Mouse (Mus musculus): ENCODE measurements at regions not wholly inside any gene's neighbourhood (a gene's known extent, or its start where the extent isn't known, plus 50 kb on each side); places are given as distances from the start of the nearest gene placed in this dataset.

DNA sequence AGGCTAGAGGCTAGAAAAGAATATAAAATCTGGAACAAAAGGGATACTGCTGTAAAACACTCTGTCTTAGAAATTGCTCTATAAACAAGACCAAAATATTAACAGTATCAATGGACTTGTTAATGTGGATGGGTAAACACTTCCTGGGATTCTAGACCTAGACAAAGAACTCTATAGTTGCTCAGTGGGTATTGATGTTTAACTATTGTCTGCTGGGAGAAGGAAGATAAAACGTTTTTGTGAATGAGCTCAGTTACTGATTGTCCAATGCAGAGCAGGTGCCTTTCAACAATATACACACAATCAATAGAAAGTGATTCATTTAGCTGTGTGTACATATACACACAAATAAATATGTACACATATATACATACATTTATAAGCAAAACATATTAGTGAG lies 538.5 kb upstream of the Pcdh20 start:
- Histone ChIP-seq H3K9me3 (replicated peaks; ENCODE audit: low read length) (no peaks in the 10 kb centered on the region), H3K27me3 (ENCODE audit: insufficient read depth, low read length) (no peaks in the 10 kb centered on the region), H3K36me3 (ENCODE audit: insufficient read depth, low read length) (no peaks in the 10 kb centered on the region), H3K4me1 (replicated peaks; ENCODE audit: insufficient read depth, low read length) (no peaks in the 10 kb centered on the region), H3K4me3 (replicated peaks; ENCODE audit: low read depth, low read length) (no peak overlapping the region), H3K27ac (no peak overlapping the region), H3K4me2 (ENCODE audit: low read length) (no peak overlapping the region), H3K9ac (ENCODE audit: low read depth, low read length) (no peak overlapping the region)
- DNase-seq (ENCODE audit: low spot score) = no peak
- 52% methylated on average over 1 of the region's 1 CpGs for WGBS
- ATAC-seq (replicated peaks; ENCODE audit: low FRiP score, low read depth) = no peak
- no peak for TF ChIP-seq CTCF (IDR thresholded peaks at IDR 0.05; ENCODE audit: low read depth)

DNA sequence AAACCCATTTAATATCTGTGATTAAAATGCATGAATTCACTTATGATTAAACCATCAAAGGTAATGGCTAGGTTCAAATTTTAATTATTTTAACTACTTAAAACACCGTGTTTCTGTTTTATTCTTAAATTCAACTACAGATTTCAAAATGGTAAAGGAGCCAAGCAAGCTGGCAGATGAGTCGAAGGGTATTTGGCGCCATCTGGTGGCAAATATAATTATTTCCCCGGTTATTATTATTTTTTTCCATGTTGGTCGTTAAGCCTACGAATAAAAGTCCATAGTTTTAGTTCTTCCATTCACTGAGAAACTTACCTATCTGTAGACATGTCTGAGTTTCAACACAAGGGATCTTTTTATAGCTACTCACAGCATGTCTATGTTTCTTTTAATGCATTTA lies 510.7 kb upstream of the Pcdh20 start:
- Histone ChIP-seq H3K27me3 (ENCODE audit: insufficient read depth, low read length) (no peaks in the 10 kb centered on the region), H3K4me3 (replicated peaks; ENCODE audit: low read depth, low read length) (no peak overlapping the region), H3K4me1 (replicated peaks; ENCODE audit: insufficient read depth, low read length) (no peaks in the 10 kb centered on the region), H3K9ac (ENCODE audit: low read depth, low read length) (no peak overlapping the region), H3K27ac (no peak overlapping the region), H3K36me3 (ENCODE audit: insufficient read depth, low read length) (no peaks in the 10 kb centered on the region), H3K4me2 (ENCODE audit: low read length) (no peak overlapping the region), H3K9me3 (replicated peaks; ENCODE audit: low read length) (no peaks in the 10 kb centered on the region)
- peak; percentile 71 for TF ChIP-seq CTCF (IDR thresholded peaks at IDR 0.05; ENCODE audit: low read depth)
- ATAC-seq (replicated peaks; ENCODE audit: low FRiP score, low read depth) = no peak
- peak; percentile 61 for DNase-seq (ENCODE audit: low spot score)
- WGBS = 10% methylated on average over 6 of the region's 6 CpGs

DNA sequence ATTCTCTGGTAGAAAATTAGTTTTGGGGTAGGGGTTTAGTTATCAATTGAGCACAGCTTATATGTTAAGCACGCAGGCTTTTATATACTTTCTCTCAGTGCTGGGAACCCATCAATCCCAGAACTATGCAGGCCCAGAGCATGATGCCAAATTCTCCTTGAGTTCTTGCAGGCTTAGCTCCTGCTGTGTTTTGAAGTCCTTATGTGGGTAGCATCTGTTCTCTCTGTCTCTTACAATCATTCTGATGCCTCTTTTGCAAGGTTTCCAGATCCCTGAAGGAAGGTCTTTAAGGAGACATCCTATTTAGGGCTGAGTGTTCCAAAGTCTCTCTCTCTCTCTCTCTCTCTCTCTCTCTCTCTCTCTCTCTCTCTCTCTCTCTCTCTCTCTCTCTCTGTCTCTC lies 504.8 kb upstream of the Pcdh20 start:
- Histone ChIP-seq H3K27me3 (ENCODE audit: insufficient read depth, low read length) (no peaks in the 10 kb centered on the region), H3K4me2 (ENCODE audit: low read length) (no peak overlapping the region), H3K9ac (ENCODE audit: low read depth, low read length) (no peak overlapping the region), H3K9me3 (replicated peaks; ENCODE audit: low read length) (no peaks in the 10 kb centered on the region), H3K36me3 (ENCODE audit: insufficient read depth, low read length) (no peaks in the 10 kb centered on the region), H3K4me3 (replicated peaks; ENCODE audit: low read depth, low read length) (no peak overlapping the region), H3K4me1 (replicated peaks; ENCODE audit: insufficient read depth, low read length) (no peaks in the 10 kb centered on the region), H3K27ac (no peak overlapping the region)
- no peak for DNase-seq (ENCODE audit: low spot score)
- no peak for ATAC-seq (replicated peaks; ENCODE audit: low FRiP score, low read depth)
- WGBS = 87% methylated on average over 1 of the region's 1 CpGs
- TF ChIP-seq CTCF (IDR thresholded peaks at IDR 0.05; ENCODE audit: low read depth) = no peak

DNA sequence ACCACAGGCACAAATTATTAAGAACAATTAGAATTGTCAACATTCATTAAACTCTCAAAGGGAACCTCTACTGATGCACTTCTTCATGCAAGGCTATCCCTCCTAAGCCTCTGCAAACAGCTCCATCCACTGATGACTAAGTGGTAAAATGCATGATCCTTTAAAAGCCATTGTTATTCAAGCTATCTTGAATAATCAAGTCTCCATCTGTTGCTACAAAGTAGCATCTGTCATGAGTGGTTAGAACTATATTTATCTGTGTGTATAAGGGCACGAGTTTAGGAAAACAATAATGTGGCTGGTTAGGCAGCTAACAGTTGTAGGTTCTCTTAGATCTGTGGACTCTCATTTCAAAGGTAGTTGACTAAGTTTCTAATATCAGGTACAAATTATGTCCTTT lies 463.4 kb upstream of the Pcdh20 start:
- ATAC-seq (replicated peaks; ENCODE audit: low FRiP score, low read depth) = no peak

More for the DNA sequence above, 463.4 kb upstream of the Pcdh20 start:
- Histone ChIP-seq H3K4me3 (replicated peaks; ENCODE audit: low read depth, low read length) (no peak overlapping the region), H3K27ac (no peak overlapping the region), H3K4me2 (ENCODE audit: low read length) (no peak overlapping the region), H3K9me3 (replicated peaks; ENCODE audit: low read length) (no peaks in the 10 kb centered on the region), H3K36me3 (ENCODE audit: insufficient read depth, low read length) (no peaks in the 10 kb centered on the region), H3K9ac (ENCODE audit: low read depth, low read length) (no peak overlapping the region), H3K27me3 (ENCODE audit: insufficient read depth, low read length) (no peaks in the 10 kb centered on the region), H3K4me1 (replicated peaks; ENCODE audit: insufficient read depth, low read length) (no peaks in the 10 kb centered on the region)
- no peak for TF ChIP-seq CTCF (IDR thresholded peaks at IDR 0.05; ENCODE audit: low read depth)
- 65% methylated on average over 1 of the region's 1 CpGs for WGBS
- no peak for DNase-seq (ENCODE audit: low spot score)
